Mouse (Mus musculus): ENCODE measurements around the gene Elovl6. TPM values are rescaled to one million over a fixed set of nuclear protein-coding genes. Genes with fewer than 3 reads are reported as not detected.
A peak's percentile ranks its signal among the peaks of the same experiment; 100 is the strongest.

The Elovl6 gene
- polyA plus RNA-seq, 1 experiment from 2014 or later: 12.7 TPM

- ATAC-seq (ENCODE audit: extremely low read depth, insufficient number of reproducible peaks, low FRiP score, low TSS enrichment): no peak
Observed at GRCm38 (mm10) chr3:129527046-129527445, 5.1 kb upstream of the Elovl6 start.

GRCm38 (mm10) chr3:129529311-129529710 is 2.8 kb upstream of the Elovl6 start:
- no peaks in the 10 kb centered on the region for H3K9me3 ChIP-seq
- ATAC-seq (ENCODE audit: extremely low read depth, insufficient number of reproducible peaks, low FRiP score, low TSS enrichment): no peak
- no peaks in the 10 kb centered on the region for H3K36me3 ChIP-seq
- H3K4me1 ChIP-seq: peaks cover 7% of the 10 kb centered on the region
- 62% methylated on average over 3 of the region's 3 CpGs for WGBS
- H3K4me3 ChIP-seq: no peak overlapping the region
- H3K4me2 ChIP-seq: no peak overlapping the region
- H3K9ac ChIP-seq: no peak overlapping the region
- H3K27me3 ChIP-seq (replicated peaks): no peaks in the 10 kb centered on the region
- H3K27ac ChIP-seq (replicated peaks): no peak overlapping the region

More at GRCm38 (mm10) chr3:129527046-129527445, 5.1 kb upstream of the Elovl6 start:
- Histone ChIP-seq H3K4me1 (peaks cover 6% of the 10 kb centered on the region), H3K27me3 (replicated peaks) (no peaks in the 10 kb centered on the region), H3K4me3 (no peak overlapping the region), H3K9me3 (no peaks in the 10 kb centered on the region), H3K27ac (replicated peaks) (no peak overlapping the region), H3K4me2 (no peak overlapping the region), H3K9ac (no peak overlapping the region), H3K36me3 (no peaks in the 10 kb centered on the region)
- WGBS: 75% methylated on average over 3 of the region's 3 CpGs

- no peak for ATAC-seq (ENCODE audit: extremely low read depth, insufficient number of reproducible peaks, low FRiP score, low TSS enrichment)
- 93% methylated on average over 6 of the region's 6 CpGs for WGBS
- Histone ChIP-seq H3K27ac (replicated peaks) (no peak overlapping the region), H3K4me2 (no peak overlapping the region), H3K4me1 (peaks cover 18% of the 10 kb centered on the region), H3K9ac (no peak overlapping the region), H3K36me3 (no peaks in the 10 kb centered on the region), H3K27me3 (replicated peaks) (no peaks in the 10 kb centered on the region), H3K9me3 (no peaks in the 10 kb centered on the region), H3K4me3 (no peak overlapping the region)
Observed at GRCm38 (mm10) chr3:129530461-129530860, 1.7 kb upstream of the Elovl6 start.

GRCm38 (mm10) chr3:129532865-129533742 is 949 bp downstream of the Elovl6 start:
- Histone ChIP-seq H3K9ac (peak overlapping the region; percentile 99), H3K27ac (replicated peaks) (peak overlapping the region; percentile 96), H3K4me2 (peak overlapping the region; percentile 93), H3K27me3 (replicated peaks) (no peaks in the 10 kb centered on the region), H3K4me3 (peak overlapping the region; percentile 89), H3K4me1 (peaks cover 34% of the 10 kb centered on the region), H3K36me3 (no peaks in the 10 kb centered on the region), H3K9me3 (no peaks in the 10 kb centered on the region)
- ATAC-seq (ENCODE audit: extremely low read depth, insufficient number of reproducible peaks, low FRiP score, low TSS enrichment): no peak
- whole genome bisulfite sequencing: 2% methylated on average over 40 of the region's 40 CpGs

- Histone ChIP-seq H3K4me3 (peak overlapping the region; percentile 89), H3K27ac (replicated peaks) (peak overlapping the region; percentile 96), H3K4me1 (peaks cover 34% of the 10 kb centered on the region), H3K4me2 (peak overlapping the region; percentile 93), H3K9me3 (no peaks in the 10 kb centered on the region), H3K36me3 (no peaks in the 10 kb centered on the region), H3K27me3 (replicated peaks) (no peaks in the 10 kb centered on the region), H3K9ac (peak overlapping the region; percentile 99)
- WGBS: under 1% methylated on average over 70 of the region's 74 CpGs
- peak; percentile 37 for ATAC-seq (ENCODE audit: extremely low read depth, insufficient number of reproducible peaks, low FRiP score, low TSS enrichment)
Observed at GRCm38 (mm10) chr3:129533743-129534530, 1.8 kb downstream of the Elovl6 start.

- Histone ChIP-seq H3K9me3 (no peaks in the 10 kb centered on the region), H3K9ac (peak overlapping the region; percentile 79), H3K27me3 (replicated peaks) (no peaks in the 10 kb centered on the region), H3K27ac (replicated peaks) (peak overlapping the region; percentile 95), H3K4me2 (peak overlapping the region; percentile 93), H3K36me3 (no peaks in the 10 kb centered on the region), H3K4me1 (peaks cover 34% of the 10 kb centered on the region), H3K4me3 (peak overlapping the region; percentile 48)
- WGBS: 29% methylated on average over 6 of the region's 6 CpGs
- no peak for ATAC-seq (ENCODE audit: extremely low read depth, insufficient number of reproducible peaks, low FRiP score, low TSS enrichment)
Observed at GRCm38 (mm10) chr3:129535444-129535843, 3.3 kb downstream of the Elovl6 start.

GRCm38 (mm10) chr3:129536109-129536508 is 4.0 kb downstream of the Elovl6 start:
- H3K9ac ChIP-seq: peak overlapping the region; percentile 79
- H3K4me1 ChIP-seq: peaks cover 34% of the 10 kb centered on the region
- H3K4me3 ChIP-seq: peak overlapping the region; percentile 48
- WGBS: under 1% methylated on average over 11 of the region's 11 CpGs
- ATAC-seq (ENCODE audit: extremely low read depth, insufficient number of reproducible peaks, low FRiP score, low TSS enrichment): peak; percentile 83
- no peaks in the 10 kb centered on the region for H3K9me3 ChIP-seq
- H3K27me3 ChIP-seq (replicated peaks): no peaks in the 10 kb centered on the region
- peak overlapping the region; percentile 93 for H3K4me2 ChIP-seq
- peak overlapping the region; percentile 95 for H3K27ac ChIP-seq (replicated peaks)
- peaks cover under 1% of the 10 kb centered on the region; the same call in 1 of the 2 replicates for H3K36me3 ChIP-seq

GRCm38 (mm10) chr3:129537954-129538353 is 5.8 kb downstream of the Elovl6 start:
- no peak overlapping the region for H3K9ac ChIP-seq
- 88% methylated on average over 5 of the region's 5 CpGs for WGBS
- peaks cover 18% of the 10 kb centered on the region for H3K36me3 ChIP-seq
- no peak overlapping the region for H3K4me2 ChIP-seq
- no peak overlapping the region for H3K4me3 ChIP-seq
- H3K27me3 ChIP-seq (replicated peaks): no peaks in the 10 kb centered on the region
- peaks cover 28% of the 10 kb centered on the region for H3K4me1 ChIP-seq
- no peak for ATAC-seq (ENCODE audit: extremely low read depth, insufficient number of reproducible peaks, low FRiP score, low TSS enrichment)
- no peaks in the 10 kb centered on the region for H3K9me3 ChIP-seq
- H3K27ac ChIP-seq (replicated peaks): no peak overlapping the region

- Histone ChIP-seq H3K9me3 (0 out of 2 replicates have a peak, but pooled peaks cover 3% of the 10 kb centered on the region), H3K4me3 (no peak overlapping the region), H3K27ac (replicated peaks) (no peak overlapping the region), H3K27me3 (replicated peaks) (no peaks in the 10 kb centered on the region), H3K9ac (no peak overlapping the region), H3K4me2 (no peak overlapping the region), H3K4me1 (peaks cover 11% of the 10 kb centered on the region), H3K36me3 (peaks cover 29% of the 10 kb centered on the region)
- 93% methylated on average over 2 of the region's 2 CpGs for WGBS
- no peak for ATAC-seq (ENCODE audit: extremely low read depth, insufficient number of reproducible peaks, low FRiP score, low TSS enrichment)
Observed at GRCm38 (mm10) chr3:129540882-129541281, 8.7 kb downstream of the Elovl6 start.

- H3K4me1 ChIP-seq: peaks cover 9% of the 10 kb centered on the region
- no peak overlapping the region for H3K4me3 ChIP-seq
- peaks cover 29% of the 10 kb centered on the region for H3K36me3 ChIP-seq
- H3K9me3 ChIP-seq: 0 out of 2 replicates have a peak, but pooled peaks cover 3% of the 10 kb centered on the region
- no peak overlapping the region for H3K4me2 ChIP-seq
- no peak for ATAC-seq (ENCODE audit: extremely low read depth, insufficient number of reproducible peaks, low FRiP score, low TSS enrichment)
- no peaks in the 10 kb centered on the region for H3K27me3 ChIP-seq (replicated peaks)
- no peak overlapping the region for H3K27ac ChIP-seq (replicated peaks)
- no peak overlapping the region for H3K9ac ChIP-seq
- 90% methylated on average over 11 of the region's 11 CpGs for WGBS
Observed at GRCm38 (mm10) chr3:129541456-129541855, 9.3 kb downstream of the Elovl6 start.

GRCm38 (mm10) chr3:129543376-129543775 is 11.2 kb downstream of the Elovl6 start:
- no peaks in the 10 kb centered on the region for H3K27me3 ChIP-seq (replicated peaks)
- 0 out of 2 replicates have a peak, but pooled peaks cover 3% of the 10 kb centered on the region for H3K9me3 ChIP-seq
- no peak for ATAC-seq (ENCODE audit: extremely low read depth, insufficient number of reproducible peaks, low FRiP score, low TSS enrichment)
- H3K4me2 ChIP-seq: no peak overlapping the region
- peaks cover 29% of the 10 kb centered on the region for H3K36me3 ChIP-seq
- H3K27ac ChIP-seq (replicated peaks): no peak overlapping the region
- H3K4me3 ChIP-seq: no peak overlapping the region
- peaks cover 9% of the 10 kb centered on the region for H3K4me1 ChIP-seq
- H3K9ac ChIP-seq: no peak overlapping the region
- WGBS: 85% methylated on average over 3 of the region's 3 CpGs
